Mouse (Mus musculus) thymus, postnatal 36 days (tissue): ENCODE data around the gene Cobll1.

ENCODE experiments used
- DNase-seq, 2 experiments: peaks; one replicate each; pipeline ENCODE4 v3.0.0; 2022; ENCODE audit warnings: mixed read lengths in 2 of 2

The Cobll1 gene

DNA sequence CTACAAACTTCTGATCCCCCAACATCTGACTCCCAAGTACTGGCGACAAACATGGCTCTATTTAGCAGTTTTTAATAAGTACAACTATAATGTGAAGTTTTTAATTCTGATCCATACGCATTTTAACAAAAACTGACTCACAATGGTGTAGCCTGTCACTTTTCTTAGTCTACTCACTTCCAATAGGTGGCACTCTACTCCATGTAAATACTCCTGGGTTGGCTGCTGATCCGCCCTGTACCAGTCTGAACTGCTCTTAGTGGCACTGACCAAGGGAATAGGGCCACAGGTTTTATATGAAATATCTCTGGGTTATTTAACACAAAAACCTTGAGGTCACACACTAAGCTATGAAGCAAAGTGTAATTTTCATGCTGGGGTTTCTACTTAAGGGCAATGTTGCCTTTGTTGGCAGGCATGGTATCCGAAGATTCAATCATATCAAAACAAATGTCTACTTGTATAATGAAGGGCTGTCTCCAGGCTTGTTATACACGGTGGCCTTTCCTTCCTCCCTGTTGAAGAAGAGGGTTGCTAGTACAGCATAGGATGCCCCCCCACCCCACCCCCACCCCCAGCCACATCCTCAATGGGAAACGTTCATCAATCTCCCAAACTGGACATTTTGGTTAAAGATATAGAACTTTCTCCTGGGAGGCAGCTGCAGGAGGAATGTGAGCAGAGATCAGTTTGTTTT lies 93.6 kb downstream of the Cobll1 start:
- DNase-seq: peak in 1 of 2 experiments; percentile 6

DNA sequence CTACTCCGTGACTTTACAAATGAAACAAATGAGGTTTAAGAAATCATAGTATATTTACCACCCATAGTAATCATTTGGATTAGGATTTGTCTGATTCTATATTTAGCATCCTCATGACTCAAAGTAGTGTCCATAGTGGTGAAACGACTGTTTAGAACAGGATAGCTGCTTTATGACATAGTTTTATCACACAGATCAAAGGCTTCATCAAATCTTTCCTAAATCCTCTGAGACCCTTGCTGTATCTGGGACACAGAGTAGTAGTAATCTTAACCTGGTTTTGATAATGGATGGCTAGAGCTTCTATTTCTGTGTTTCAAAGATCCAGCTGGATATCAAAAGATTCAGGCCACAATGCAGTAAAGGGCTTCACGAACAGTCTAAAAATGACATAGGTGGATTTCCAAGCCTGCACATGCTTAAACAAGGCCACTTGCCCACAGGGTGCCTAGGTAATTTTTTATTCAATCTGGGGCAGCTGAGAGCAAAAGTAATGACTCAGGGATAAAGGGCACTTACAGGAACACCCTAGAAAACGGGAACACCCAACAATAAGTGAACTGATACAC lies 98.0 kb downstream of the Cobll1 start:
- no peak for DNase-seq

DNA sequence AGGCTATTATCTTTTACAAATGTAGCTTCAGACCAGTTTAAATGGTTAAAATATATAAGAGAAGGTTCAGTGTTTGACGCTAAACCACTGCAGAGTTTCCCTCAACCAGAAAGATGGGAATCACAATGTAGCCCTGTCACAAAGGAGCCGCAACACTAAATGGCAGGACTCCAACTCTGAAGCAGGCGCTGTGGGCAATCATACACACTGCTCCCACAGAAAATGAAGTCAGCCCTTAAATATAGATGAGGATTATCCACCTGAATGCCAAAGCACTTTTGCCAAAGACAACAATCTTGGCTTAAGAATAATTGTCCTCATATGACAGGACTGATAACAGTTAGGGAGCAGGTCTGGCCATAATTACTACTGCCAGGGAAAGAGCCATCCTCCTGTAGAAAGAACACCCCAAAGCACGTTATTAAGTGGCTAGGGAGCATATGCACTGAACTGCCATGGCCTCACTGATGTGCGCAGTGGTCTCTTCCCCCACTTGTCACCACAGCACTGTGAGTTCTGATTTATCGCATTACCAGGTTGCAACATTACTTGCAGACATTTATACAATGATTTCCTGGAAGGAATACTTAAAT lies 98.8 kb downstream of the Cobll1 start:
- DNase-seq: no peak

DNA sequence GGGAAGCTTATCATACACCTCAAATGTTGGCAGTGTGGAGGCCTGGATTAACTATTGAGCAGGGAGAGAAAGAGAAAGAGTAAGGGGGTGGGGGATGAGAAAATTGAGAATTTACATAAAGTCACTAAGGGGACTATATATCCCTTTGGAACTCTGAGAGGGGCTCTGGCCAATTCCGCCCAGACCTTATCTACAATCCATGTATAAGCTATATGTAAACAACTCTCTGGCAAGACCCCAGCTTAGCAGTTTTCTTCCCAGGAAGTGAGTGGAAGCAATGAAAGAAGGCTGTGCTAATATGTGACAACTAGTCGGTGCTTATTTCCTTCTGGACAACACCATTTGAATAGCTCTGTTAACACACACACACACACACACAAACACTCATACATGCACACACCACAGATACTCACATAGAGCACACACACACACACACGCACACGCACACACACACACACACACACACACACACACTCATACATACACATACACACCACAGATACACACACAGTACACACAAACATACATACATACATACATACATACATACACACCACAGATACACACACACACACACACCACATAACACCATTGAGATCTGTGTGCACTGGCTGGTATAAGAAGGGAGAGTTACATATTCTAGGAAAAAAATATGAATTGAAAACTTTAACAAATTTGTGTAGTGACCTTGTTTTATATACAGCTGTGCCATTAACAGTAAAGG lies 99.4 kb downstream of the Cobll1 start:
- DNase-seq: no peak

DNA sequence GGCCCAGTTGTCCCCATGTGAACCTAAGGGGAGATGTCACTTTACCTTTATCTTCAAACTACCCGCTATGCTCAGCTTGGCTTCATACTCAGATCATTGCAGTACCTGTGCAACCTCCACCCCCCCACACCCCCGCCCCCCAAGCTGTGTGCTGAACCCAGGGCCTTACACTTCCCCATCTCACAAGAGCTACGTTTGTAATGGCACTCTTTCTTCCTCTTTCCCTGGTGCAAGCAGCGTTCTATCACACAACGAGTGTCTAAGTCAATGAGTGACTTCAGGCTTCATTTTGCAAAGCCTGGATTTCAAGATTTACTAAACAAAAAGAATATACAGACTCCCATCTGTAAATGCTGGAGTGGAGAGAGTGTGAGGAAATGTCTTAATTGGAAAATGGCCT lies 100.2 kb downstream of the Cobll1 start:
- DNase-seq: no peak

DNA sequence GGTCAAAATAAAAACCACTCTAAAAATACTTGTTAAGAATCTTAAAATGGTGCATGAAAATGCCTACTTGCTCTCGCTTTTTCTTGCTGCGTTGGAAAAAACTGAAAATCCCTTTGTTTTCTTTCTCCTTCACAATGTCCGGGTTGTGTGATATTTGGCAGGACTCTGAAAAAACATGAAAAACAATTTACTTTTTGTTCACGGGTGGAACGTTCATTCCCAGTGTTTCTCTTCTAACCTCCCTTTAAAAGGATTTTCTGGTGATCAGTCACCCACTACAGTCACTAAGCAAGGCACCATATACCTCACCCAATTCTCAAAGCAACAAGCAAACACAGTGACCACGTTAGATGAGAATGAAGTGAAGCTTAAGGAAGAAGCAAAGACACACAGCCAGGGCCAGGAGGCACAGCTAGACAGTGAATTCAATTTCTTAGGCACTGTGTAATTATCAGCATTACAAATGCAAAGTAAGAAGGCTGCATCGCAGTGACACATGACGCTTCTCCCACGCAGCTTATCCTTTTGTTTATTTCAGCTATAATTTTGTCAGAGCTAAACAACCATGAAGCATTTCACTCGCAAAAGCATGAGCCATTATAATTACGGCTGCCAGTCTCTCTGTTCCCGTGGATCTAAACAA lies 112.9 kb downstream of the Cobll1 start:
- no peak for DNase-seq

DNA sequence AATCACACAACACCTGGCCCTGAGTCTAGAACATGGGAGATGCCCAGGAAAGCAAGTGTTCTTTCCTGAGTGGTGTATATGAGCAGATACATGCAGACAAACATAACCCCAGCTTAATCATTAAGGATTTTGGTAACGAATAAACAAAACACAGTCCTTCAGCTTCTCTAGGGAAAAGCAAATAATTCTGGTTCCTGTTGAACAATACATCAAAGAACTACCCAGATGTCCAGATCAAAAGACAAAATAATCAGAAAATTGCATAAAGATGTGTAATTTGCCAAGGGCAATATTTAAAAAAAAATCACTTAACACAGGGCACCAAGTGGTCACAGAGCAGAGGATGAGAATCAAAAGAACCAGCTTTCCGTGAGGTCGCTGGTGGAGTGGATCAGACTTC lies 115.5 kb downstream of the Cobll1 start:
- no peak for DNase-seq

DNA sequence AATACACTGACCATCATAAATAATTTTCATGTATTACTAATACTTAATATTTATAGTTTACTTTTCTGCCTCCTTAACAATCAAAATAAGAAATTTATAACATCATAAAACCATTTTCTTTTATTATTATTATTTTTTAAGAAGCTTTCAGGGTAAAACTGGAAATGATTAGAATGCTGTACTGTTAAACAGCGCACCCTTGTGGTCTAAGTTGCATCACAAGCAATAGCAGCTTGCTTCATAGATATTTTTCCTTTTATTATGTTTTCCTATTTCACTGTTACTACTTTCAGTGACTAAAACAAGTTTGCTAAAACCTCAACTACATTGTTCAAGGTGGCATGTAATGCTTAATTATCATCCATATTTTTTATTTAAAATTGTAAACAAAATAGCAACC lies 117.8 kb downstream of the Cobll1 start:
- no peak for DNase-seq

DNA sequence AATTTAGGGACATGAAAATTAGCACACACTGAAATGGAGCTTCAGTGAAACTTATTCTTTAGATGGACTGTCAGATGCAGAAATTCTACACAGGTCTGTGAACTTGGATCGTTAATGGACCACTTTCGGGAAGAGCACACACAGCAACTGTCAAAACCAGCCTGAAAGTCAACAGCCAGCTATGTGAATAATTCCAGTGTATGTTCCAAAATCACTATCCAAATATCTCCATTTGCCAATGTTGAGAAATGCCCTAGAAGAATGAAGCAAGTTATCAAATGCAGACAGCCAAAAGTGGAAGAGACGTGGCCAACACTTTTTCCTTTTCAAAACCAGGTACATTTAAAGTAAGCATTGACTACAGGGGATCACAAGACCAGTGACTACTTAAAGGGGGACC lies 118.2 kb downstream of the Cobll1 start:
- DNase-seq: no peak

DNA sequence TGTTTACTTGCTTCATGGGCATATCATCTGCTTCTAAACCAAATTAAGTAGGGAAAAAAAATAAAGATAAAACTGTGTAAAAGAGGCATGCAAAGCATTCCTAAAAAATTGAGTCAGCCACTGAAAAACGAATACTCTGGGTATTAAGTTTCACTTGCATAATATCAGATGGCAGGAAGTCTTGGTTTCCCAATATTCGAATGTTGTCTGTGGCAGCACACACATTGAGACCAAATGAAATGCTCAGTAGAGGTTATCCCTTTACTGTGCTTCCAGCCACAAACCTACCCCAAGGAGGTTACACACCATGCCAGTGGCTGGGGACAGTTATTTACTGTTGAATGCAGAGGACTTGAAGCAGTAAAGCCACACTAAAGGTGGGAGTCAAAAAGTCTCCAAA lies 119.1 kb downstream of the Cobll1 start:
- no peak for DNase-seq

DNA sequence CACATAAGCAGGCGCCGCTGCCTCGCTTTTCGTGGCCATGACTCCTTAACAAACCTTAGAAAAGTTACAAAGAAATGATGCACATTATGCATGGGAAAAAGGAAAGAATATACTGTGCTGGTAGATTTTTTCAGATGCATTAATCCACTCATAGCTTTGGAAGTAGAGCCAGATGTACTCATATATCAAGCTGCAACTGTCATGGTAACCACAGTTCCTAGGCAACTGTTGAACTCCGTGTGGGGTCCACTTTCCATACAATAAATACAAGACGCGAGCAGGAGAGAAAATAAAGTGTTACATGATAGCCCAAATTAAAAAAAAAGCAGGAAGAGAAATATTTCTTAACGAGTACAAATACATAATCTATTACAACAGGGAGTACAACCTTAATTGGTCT lies 119.5 kb downstream of the Cobll1 start:
- DNase-seq: no peak

DNA sequence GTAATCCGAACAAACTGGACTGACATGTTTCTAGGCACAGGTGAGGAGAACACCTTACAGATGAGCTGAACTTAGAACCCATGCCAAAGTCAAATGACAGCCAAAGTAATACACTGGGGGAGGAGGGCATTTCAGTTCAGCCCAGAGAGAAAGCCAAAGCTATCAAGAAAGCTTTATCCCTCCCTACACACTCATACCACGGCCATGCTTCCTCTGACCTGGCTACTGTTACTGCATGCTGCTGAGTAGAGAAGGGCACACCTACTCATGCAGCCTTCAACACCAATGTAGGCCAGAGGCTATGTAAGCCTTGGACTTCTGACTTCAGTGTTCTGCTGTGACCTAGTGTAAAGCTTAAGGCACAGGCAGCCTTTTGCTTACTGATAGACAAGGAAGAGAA lies 120.1 kb downstream of the Cobll1 start:
- DNase-seq: no peak

DNA sequence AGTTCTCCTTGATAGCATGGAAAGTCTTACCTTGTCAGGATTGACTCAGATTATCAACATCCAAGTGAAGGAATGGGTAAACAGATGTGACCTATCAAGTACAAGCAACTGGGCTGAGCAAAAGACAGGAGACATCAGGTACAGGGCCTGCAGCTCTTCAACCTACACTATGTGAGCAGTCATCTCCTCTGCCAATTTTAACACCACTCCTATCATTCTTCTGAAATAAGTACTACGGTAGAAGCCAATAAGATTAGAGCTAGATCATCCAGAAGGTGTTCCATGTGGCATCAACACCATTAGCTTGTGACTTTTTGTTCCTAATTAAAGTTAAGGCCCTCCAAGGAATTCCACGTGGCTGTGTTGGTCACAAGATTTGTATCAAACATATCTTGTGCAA lies 121.3 kb downstream of the Cobll1 start:
- DNase-seq: no peak

DNA sequence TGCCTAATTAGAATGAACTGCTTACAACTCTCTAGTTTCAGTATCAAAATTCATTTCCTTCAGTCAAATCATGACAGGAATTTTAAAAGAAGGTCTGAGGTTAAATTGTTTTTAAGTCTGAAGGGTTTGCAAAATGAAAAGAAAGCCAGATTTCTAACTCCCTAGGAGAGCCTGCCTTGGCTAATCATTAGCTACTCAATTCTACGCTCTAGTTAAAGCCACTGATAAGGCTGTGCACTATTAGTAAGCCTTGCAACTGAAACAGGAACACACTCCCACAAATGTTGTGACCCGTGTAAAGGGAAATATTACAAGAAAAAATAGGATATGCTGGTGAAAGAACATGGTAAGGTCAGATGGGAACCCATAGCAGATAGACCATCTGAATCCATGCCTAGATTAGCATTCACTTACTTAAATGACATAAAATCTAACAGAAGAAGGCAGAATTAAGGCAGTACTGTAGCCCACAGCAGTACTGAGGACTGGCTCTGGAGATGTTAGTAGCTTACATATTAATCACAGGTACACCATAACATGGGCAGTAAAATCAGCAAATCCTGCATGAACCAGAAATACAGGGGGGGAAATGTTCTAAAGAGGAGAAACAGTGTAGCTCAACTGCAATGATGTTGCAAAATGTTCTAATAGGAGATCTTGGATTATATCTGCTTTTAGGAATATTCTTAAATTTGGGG lies 122.6 kb downstream of the Cobll1 start:
- DNase-seq: no peak

DNA sequence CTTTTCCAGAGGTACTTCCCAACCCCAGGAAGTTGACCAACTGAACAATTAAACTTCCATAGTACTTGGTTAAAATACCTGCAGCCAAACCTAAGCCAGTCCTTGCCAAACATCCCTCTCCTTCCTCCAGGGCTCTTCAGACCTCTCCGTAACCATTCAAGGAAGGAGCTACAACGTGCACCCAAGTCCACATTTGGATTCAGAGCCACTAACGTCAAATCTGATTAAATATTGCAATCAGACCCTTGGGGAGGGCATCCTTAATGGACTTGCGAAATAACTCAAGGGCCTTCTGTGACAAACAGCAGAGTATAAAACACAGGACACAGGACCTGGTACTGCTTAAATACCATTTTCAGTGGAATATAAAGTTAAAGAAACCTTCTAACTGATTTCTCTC lies 126.0 kb downstream of the Cobll1 start:
- no peak for DNase-seq

DNA sequence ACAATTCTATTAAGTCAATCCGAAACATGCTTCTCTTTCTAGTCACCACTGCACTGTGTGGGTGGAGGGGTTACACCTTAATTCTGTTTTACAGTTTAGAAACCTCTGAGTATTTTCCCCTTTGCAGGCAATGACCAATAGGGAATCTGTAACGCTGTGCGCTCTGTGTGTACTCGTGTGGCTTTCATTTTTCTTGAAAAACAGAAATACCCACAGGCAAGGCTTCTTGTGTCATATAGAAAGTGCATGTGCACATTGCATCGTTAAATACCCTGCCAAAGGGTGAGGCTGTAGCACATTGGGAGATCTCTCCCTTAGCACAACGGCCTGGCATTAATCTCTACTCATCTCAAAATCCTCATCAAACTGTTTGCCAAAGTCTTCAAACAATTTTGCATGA lies 134.6 kb downstream of the Cobll1 start:
- no peak for DNase-seq

DNA sequence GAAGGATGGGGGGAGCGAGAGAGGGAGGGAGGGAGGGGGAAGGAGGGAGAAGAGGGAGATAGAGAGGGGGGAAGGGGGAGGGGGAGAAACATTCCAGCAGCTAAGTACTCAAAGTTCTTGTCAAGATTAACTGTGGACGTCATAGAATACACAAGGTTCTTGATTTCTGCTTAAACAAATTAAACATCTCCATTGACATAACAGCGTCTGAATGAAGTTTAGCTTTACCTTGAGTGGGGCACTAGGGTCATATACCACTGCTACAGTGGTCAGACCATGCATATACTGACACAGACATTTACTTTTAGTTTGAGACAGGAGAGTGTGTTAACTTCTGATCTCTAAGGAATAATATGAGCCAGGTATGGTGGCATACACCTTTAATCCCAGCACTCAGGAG lies 135.4 kb downstream of the Cobll1 start:
- no peak for DNase-seq

DNA sequence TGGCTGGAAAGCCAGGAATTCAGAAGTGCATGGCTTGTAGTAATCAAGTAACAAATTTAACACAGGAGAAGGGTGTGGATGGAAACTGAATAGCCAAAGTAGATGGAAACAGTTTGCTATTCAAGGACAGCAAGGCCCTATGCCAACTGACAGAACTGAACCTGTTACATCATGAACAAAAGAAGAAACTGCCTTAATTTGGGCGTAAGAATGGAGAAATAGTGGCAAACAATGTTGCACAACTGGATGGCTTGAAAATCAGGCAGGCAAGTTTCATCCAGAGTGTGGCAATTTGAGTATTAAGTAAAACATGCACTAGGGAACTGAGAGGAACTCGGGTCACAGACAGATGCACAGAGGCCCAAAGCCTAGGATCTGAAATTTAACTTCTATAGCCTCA lies 137.8 kb downstream of the Cobll1 start:
- no peak for DNase-seq

DNA sequence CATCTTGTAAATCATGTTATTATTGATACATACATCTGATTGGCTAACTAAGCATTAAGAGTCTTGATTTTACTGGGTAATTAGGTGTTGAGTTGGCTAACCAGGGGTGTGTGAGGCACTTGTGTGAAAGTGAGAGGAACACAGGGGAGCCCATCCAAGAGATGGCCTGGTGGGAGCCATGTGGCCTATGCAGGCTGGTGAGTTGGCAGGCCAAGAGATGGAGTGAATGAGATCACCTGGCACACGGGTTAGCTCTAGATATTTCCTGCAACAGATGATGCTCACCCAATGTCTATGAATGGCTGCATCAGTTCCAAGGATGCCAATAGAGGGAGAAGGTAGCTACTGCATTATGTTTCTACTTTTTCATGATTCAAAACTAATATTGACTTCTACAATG lies 139.2 kb downstream of the Cobll1 start:
- no peak for DNase-seq

DNA sequence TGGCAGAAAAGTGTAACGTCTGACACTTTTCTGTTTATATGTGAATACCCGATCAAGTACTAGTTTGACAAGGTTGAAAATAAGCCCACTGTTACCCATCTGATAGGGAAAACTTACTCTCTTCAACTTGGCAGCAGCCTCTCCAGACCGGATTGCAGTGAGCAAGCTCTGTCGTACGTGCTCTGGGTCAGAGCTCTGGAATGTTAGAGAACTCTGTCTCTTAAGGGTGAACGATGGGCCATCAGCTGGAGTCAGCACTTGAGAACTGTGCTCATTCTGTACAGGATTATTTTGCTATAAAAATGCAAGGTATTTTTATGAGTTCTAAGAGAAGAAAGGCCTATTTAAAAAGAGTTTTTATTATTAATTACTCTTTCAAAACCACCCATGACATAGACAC lies 143.6 kb downstream of the Cobll1 start:
- no peak for DNase-seq

DNA sequence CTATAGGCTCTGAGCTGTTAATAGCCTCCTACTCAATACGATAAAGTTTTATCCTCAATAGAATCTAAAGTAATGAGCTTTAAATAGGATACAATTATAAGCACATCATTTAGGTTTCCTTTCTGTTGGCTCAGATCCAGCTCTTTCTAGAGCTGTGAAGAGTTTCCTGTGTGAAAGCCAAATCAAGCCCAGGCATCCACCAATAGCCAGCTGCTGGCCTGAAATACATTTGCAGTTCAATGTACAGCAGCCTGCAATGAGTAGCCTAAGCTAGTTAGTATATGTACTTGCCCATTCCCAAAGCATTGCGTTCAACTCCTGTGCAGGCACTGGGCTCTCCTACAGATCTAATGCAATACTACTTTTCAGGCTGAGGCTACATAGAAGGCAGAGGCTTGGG lies 145.2 kb downstream of the Cobll1 start:
- DNase-seq: no peak

DNA sequence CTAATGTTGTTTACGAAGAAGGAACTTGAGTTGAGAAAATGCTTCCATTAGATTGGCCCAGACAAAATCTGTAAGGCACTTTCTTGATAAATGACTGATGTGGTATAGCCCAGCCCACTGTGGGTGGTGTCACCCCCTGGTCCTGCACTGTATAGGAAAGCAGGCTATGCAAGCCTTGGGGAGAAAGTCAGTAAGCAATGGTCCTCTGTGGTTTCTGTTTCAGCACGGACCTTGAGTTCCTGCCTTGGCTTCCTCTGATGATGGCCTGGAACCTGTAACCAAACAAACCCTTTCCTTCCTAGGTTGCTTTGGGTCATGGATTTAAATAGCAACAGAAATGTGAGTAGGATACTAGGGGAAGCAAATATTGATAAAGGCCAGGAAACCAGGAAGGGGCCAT lies 148.2 kb downstream of the Cobll1 start:
- no peak for DNase-seq

DNA sequence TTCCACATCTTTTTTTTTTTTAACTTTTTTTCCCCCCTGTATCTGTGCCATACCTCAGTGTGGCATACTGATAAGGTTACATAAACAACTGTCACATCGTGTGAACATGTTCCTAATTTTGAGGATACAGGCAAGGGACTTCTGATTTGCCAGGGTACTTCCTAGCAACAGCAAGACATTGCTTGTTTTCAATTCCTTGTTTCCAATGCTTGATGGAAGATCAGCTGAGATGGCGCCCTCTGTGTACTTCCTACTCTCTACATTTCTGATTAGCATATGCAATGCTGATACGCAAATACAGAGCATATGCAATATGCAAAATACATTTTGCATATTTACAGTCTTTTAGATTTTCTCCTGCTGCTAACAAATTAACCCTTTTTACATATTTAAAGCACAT lies 152.0 kb downstream of the Cobll1 start:
- DNase-seq: no peak
